In genomic region chr3:50983126-50983525, GRCm38 (mm10) we compare ENCODE assay signal across 14 mouse cellular contexts.
DNase-seq lines count a peak whose midpoint lies in the region; ATAC-seq and TF ChIP-seq lines count a peak whose summit lies in the region.
"Had no signal": no experiment of that assay in that cellular context is flagged by ENCODE, and none has a peak within 500 bp of the region (broad histone marks: within the 10 kb centered on the region; RNA-seq: fewer than 3 reads in every experiment).

No protein-coding gene starts in this region.

- peaks cover 6% of the 10 kb centered on the region for H3K4me1 ChIP-seq in heart, embryonic 12.5 days (replicated peaks)
- peaks cover 22% of the 10 kb centered on the region for H3K4me1 ChIP-seq in heart, embryonic 10.5 days
- peaks cover 28% of the 10 kb centered on the region for H3K4me1 ChIP-seq in limb, embryonic 10.5 days

- no peaks in the 10 kb centered on the region for H3K27me3 ChIP-seq in heart, embryonic 12.5 days (replicated peaks)
- H3K27me3 ChIP-seq in heart, embryonic 10.5 days (ENCODE audit: insufficient read depth, poor library complexity, severe bottlenecking) = no peaks in the 10 kb centered on the region
- no peaks in the 10 kb centered on the region for H3K27me3 ChIP-seq in limb, embryonic 10.5 days (ENCODE audit: low read depth, poor library complexity, severe bottlenecking)
- H3K27me3 ChIP-seq: CH12.LX; embryonic facial prominence, embryonic 12.5 days; heart, embryonic 15.5 days had no signal

- peak overlapping the region; percentile 23 for H3K27ac ChIP-seq in heart, embryonic 12.5 days (ENCODE audit: poor library complexity, severe bottlenecking)
- H3K27ac ChIP-seq in heart, embryonic 10.5 days = no peak overlapping the region
- peak overlapping the region; percentile 32; the same call in 1 of the 2 replicates for H3K27ac ChIP-seq in left cerebral cortex, adult 2 months
- peak overlapping the region; percentile 71 for H3K27ac ChIP-seq in limb, embryonic 10.5 days
- H3K27ac ChIP-seq: heart, embryonic 15.5 days had no signal

- WGBS in heart, embryonic 12.5 days = 42% methylated on average over 5 of the region's 5 CpGs
- 58% methylated on average over 5 of the region's 5 CpGs for WGBS in heart, embryonic 10.5 days
- 32% methylated on average over 5 of the region's 5 CpGs for WGBS in limb, embryonic 10.5 days

- no peak overlapping the region for H3K4me3 ChIP-seq in heart, embryonic 12.5 days
- no peak overlapping the region for H3K4me3 ChIP-seq in heart, embryonic 10.5 days
- no peak overlapping the region for H3K4me3 ChIP-seq in left cerebral cortex, adult 2 months
- no peak overlapping the region for H3K4me3 ChIP-seq in limb, embryonic 10.5 days
- H3K4me3 ChIP-seq: embryonic facial prominence, embryonic 12.5 days; heart, embryonic 15.5 days had no signal

- intact Hi-C loops in left cerebral cortex, adult 2 months (cut with DNase I) = loop anchor here (10.0 kb wide), 1 partner anchor 212 kb away; no protein-coding TSS in a partner anchor

- DNase-seq in heart, embryonic 10.5 days (ENCODE audit: low spot score) = no peak
- DNase-seq in left cerebral cortex, adult 2 months (ENCODE audit: extremely low spot score in 1 of 2, low spot score in 2 of 2) = no peak
- DNase-seq in left cerebral cortex, adult 9 months (ENCODE audit: low spot score in 2 of 2) = no peak
- peak; percentile 69 for DNase-seq in embryo, embryonic 10 days (ENCODE audit: low spot score)
- DNase-seq in limb, embryonic 10.5 days (ENCODE audit: low spot score) = peak; percentile 58
- DNase-seq in ovary, postnatal 36 days (ENCODE audit: low spot score) = no peak
- DNase-seq: kidney, adult 9 months; thymus, postnatal 25 days had no signal

- H3K36me3 ChIP-seq in heart, embryonic 12.5 days = no peaks in the 10 kb centered on the region
- H3K36me3 ChIP-seq in heart, embryonic 10.5 days = no peaks in the 10 kb centered on the region
- H3K36me3 ChIP-seq in limb, embryonic 10.5 days = no peaks in the 10 kb centered on the region
- H3K36me3 ChIP-seq: embryonic facial prominence, embryonic 12.5 days; heart, embryonic 15.5 days had no signal

- H3K9me3 ChIP-seq in heart, embryonic 12.5 days (replicated peaks) = no peaks in the 10 kb centered on the region
- H3K9me3 ChIP-seq in heart, embryonic 10.5 days = no peaks in the 10 kb centered on the region
- no peaks in the 10 kb centered on the region for H3K9me3 ChIP-seq in limb, embryonic 10.5 days (replicated peaks)
- H3K9me3 ChIP-seq: embryonic facial prominence, embryonic 12.5 days; heart, embryonic 15.5 days had no signal

- TF ChIP-seq CTCF in left cerebral cortex, adult 2 months (IDR thresholded peaks at IDR 0.05) = no peak

- no peak overlapping the region for H3K4me2 ChIP-seq in heart, embryonic 12.5 days
- H3K4me2 ChIP-seq: embryonic facial prominence, embryonic 12.5 days; heart, embryonic 15.5 days; liver, embryonic 11.5 days had no signal

- ATAC-seq in heart, embryonic 12.5 days (ENCODE audit: insufficient number of reproducible peaks, low FRiP score) = no peak
- no peak for ATAC-seq in megakaryocyte, adult 5-6 weeks (ENCODE audit: poor library complexity, severe bottlenecking)

- no peak overlapping the region for H3K9ac ChIP-seq in heart, embryonic 12.5 days
- H3K9ac ChIP-seq: embryonic facial prominence, embryonic 12.5 days; heart, embryonic 15.5 days had no signal

Comparison
In these comparisons a context has a peak if more than half of its experiments do, and no peak if none do; other contexts are left out.
1. DNase-seq: peak in embryo, embryonic 10 days (single experiment) and limb, embryonic 10.5 days (single experiment); none in heart, embryonic 10.5 days (single experiment), left cerebral cortex, adult 2 months (0 of 2), left cerebral cortex, adult 9 months (0 of 2) and ovary, postnatal 36 days (single experiment).